Mouse (Mus musculus) kidney, embryonic 14.5 days (tissue): ENCODE results near the gene 1700102P08Rik. TPM values are rescaled to one million over a fixed set of nuclear protein-coding genes. Genes with fewer than 3 reads are reported as not detected.
A peak's percentile ranks its signal among the peaks of the same experiment; 100 is the strongest.

Experiments used
- ATAC-seq: fragments of 200-750 bp; cut with Nextera tagmentation; 2 replicates; pipeline ENCODE4 v1.8.0; 2017; ENCODE audit warnings: moderate number of reproducible peaks, mild to moderate bottlenecking, moderate TSS enrichment, moderate library complexity; ENCODE audit not compliant: low FRiP score, low TSS enrichment
- H3K27ac ChIP-seq: fragments of 300-500 bp; sonication (generic); 2 replicates; pipeline ENCODE4 v1.5.1; 2014; ENCODE audit warnings: low read depth, mild to moderate bottlenecking, low read length, moderate library complexity, mixed read lengths
- H3K27me3 ChIP-seq: fragments of 300-500 bp; sonication (generic); 2 replicates; pipeline ENCODE4 v1.6.1; 2014; ENCODE audit warnings: mild to moderate bottlenecking, low read length; ENCODE audit not compliant: control insufficient read depth, insufficient read depth
- H3K36me3 ChIP-seq: fragments of 300-500 bp; sonication (generic); 2 replicates; pipeline ENCODE4 v1.6.1; 2014; ENCODE audit warnings: low read length, mixed read lengths; ENCODE audit not compliant: control insufficient read depth, insufficient read depth
- H3K4me1 ChIP-seq: fragments of 300-500 bp; sonication (generic); 2 replicates; pipeline ENCODE4 v1.6.1; 2014; ENCODE audit warnings: low read length, mixed read lengths; ENCODE audit not compliant: control insufficient read depth, insufficient read depth
- H3K4me2 ChIP-seq: fragments of 300-500 bp; sonication (generic); replicated peaks from 2 replicates; pipeline ENCODE4 v1.6.1; 2014; ENCODE audit warnings: low read depth, mild to moderate bottlenecking, low read length
- H3K4me3 ChIP-seq: fragments of 300-500 bp; sonication (generic); 2 replicates; pipeline ENCODE4 v1.5.1; 2014; ENCODE audit warnings: mild to moderate bottlenecking, low read length
- H3K9ac ChIP-seq: fragments of 300-500 bp; sonication (generic); 2 replicates; pipeline ENCODE4 v1.6.1; 2014; ENCODE audit warnings: low read depth, mild to moderate bottlenecking, low read length, moderate library complexity
- H3K9me3 ChIP-seq: fragments of 300-500 bp; sonication (generic); 2 replicates; pipeline ENCODE4 v1.6.1; 2016; ENCODE audit warnings: low read length; ENCODE audit not compliant: control insufficient read depth
- WGBS: fragments of 180-500 bp; shearing (Covaris S2); extraction: QIAGEN DNeasy Blood & Tissue Kit; methylation state at CpG from one replicate; pipeline ENCODE4 v1.1.7; 2014; 5-methylcytosine and 5-hydroxymethylcytosine counted together
- polyA plus RNA-seq: library from polyadenylated mRNA; unstranded; fragments of >200 nt; fragmentation: Nextera tagmentation; extraction: Ambion mirVana; gene quantifications from 2 replicates; pipeline ENCODE4 v1.2.1, GENCODE M21; 2014

The 1700102P08Rik gene
- 0.36 and 0.79 TPM in 2 replicates for polyA plus RNA-seq

- Histone ChIP-seq H3K27me3 (no peaks in the 10 kb centered on the region), H3K36me3 (peaks cover 52% of the 10 kb centered on the region), H3K4me1 (no peaks in the 10 kb centered on the region), H3K9me3 (no peaks in the 10 kb centered on the region), H3K9ac (no peak within 1 kb of the TSS), H3K27ac (no peak within 1 kb of the TSS), H3K4me2 (no peak within 1 kb of the TSS), H3K4me3 (no peak within 1 kb of the TSS)
- 71% methylated on average over 18 of the region's 18 CpGs for WGBS
- peak; percentile 46; the same call in 1 of the 2 replicates for ATAC-seq
Measured at GRCm38 (mm10) chr9:108392676-108393075, at the start of gene 1700102P08Rik. TSS of gene 1700102P08Rik (plus strand) at chr9:108392805.

- H3K36me3 ChIP-seq = no peaks in the 10 kb centered on the region
Measured at GRCm38 (mm10) chr9:108343331-108343730, 49.3 kb upstream of the 1700102P08Rik start.

GRCm38 (mm10) chr9:108343835-108344234 lies 48.8 kb upstream of the 1700102P08Rik start:
- no peak overlapping the region for H3K4me2 ChIP-seq
- H3K4me1 ChIP-seq = peaks cover 20% of the 10 kb centered on the region
- no peak overlapping the region for H3K27ac ChIP-seq
- no peaks in the 10 kb centered on the region for H3K9me3 ChIP-seq
- H3K27me3 ChIP-seq = no peaks in the 10 kb centered on the region
- no peaks in the 10 kb centered on the region for H3K36me3 ChIP-seq
- H3K9ac ChIP-seq = no peak overlapping the region
- no peak for ATAC-seq
- H3K4me3 ChIP-seq = no peak overlapping the region
- 91% methylated on average over 1 of the region's 1 CpGs for WGBS

More at GRCm38 (mm10) chr9:108343331-108343730, 49.3 kb upstream of the 1700102P08Rik start:
- Histone ChIP-seq H3K4me1 (peaks cover 17% of the 10 kb centered on the region), H3K27ac (no peak overlapping the region), H3K27me3 (no peaks in the 10 kb centered on the region), H3K9ac (no peak overlapping the region), H3K9me3 (no peaks in the 10 kb centered on the region), H3K4me2 (no peak overlapping the region), H3K4me3 (no peak overlapping the region)
- WGBS = 76% methylated on average over 3 of the region's 3 CpGs
- no peak for ATAC-seq

- WGBS = 84% methylated on average over 4 of the region's 4 CpGs
- no peak overlapping the region for H3K4me2 ChIP-seq
- no peak for ATAC-seq
Measured at GRCm38 (mm10) chr9:108344471-108344870, 48.1 kb upstream of the 1700102P08Rik start.

DNA sequence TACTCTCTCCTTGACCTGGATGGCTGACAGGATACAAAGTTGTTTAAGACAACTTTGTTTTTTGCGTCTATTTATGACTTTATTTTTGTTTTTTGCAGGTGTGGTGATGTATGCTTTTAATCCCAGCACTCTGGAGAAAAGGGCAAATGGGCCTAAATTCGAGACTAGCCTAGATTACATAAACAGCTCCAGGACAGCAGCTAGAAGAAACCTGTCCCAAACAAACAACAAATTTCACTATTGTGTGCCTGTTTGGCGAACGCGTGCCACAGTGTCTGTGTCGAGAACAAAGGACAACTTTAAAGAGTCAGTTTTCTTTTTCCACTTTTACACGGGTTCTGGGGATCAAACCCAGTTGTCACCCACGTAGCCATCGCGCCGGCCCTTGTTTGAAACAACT lies 45.6 kb upstream of the 1700102P08Rik start:
- no peaks in the 10 kb centered on the region for H3K27me3 ChIP-seq
- 6% methylated on average over 11 of the region's 11 CpGs for WGBS
- H3K9ac ChIP-seq = peak overlapping the region; percentile 83

More at GRCm38 (mm10) chr9:108344471-108344870, 48.1 kb upstream of the 1700102P08Rik start:
- H3K9ac ChIP-seq = no peak overlapping the region
- no peak overlapping the region for H3K27ac ChIP-seq
- H3K4me3 ChIP-seq = no peak overlapping the region
- H3K36me3 ChIP-seq = no peaks in the 10 kb centered on the region
- H3K4me1 ChIP-seq = peaks cover 22% of the 10 kb centered on the region
- no peaks in the 10 kb centered on the region for H3K27me3 ChIP-seq
- no peaks in the 10 kb centered on the region for H3K9me3 ChIP-seq

DNA sequence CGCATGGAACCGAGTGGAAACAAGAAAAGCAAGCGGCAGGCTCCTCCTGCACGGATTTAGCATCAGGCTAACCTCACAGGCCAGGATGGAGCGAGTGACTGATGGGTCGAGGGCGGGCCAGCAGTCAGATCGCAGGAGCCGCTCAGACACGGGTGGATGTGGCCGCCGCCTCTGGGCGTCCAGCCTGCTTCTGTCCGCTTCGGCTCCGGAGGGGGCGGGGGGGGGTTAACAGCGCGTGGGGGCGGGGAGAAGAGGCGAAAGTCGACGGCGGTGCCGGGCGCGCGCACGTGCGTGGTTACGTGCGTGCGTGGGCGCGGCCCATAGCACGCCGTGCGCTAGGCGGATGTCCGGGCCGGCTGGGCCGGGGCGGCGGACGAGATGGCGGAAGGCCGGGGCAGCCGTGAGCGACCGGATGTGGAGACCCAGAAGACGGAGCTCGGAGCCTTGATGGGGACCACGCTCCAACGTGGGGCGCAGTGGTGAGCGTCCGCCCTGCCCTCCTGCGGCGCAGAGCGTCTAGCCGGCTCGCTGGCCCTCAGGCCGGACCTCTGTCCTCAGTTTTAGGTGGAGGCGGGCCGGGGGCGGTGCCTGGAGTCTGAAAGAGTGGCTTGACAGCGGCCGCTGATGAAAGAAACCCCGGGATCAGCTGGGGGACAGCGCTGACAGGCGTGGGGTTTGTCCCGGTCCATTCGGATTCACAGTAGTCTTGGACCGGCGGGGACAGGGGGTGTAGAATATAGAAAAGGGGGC lies 44.9 kb upstream of the 1700102P08Rik start, which contains the start of gene Usp4:
Gene Usp4, plus strand, starts transcription at position 314 of the 750 bp plus-strand sequence.
- Histone ChIP-seq H3K27me3 (no peaks in the 10 kb centered on the region), H3K27ac (peak within 1 kb of the TSS; percentile 99), H3K4me2 (peak within 1 kb of the TSS; percentile 84), H3K9ac (peak within 1 kb of the TSS; percentile 83), H3K36me3 (peaks cover 25% of the 10 kb centered on the region), H3K4me1 (peaks cover 7% of the 10 kb centered on the region; the same call in 1 of the 2 replicates), H3K9me3 (no peaks in the 10 kb centered on the region), H3K4me3 (peak within 1 kb of the TSS; percentile 92)
- WGBS = under 1% methylated on average over 56 of the region's 75 CpGs
- peak; percentile 97 for ATAC-seq

More for the DNA sequence above, 45.6 kb upstream of the 1700102P08Rik start:
- H3K4me2 ChIP-seq = peak overlapping the region; percentile 84
- peaks cover 18% of the 10 kb centered on the region for H3K36me3 ChIP-seq
- no peak for ATAC-seq
- peak overlapping the region; percentile 99 for H3K27ac ChIP-seq
- H3K4me1 ChIP-seq = peaks cover 7% of the 10 kb centered on the region; the same call in 1 of the 2 replicates
- H3K4me3 ChIP-seq = peak overlapping the region; percentile 92
- H3K9me3 ChIP-seq = no peaks in the 10 kb centered on the region

- no peak for ATAC-seq
Measured at GRCm38 (mm10) chr9:108348290-108348680, 44.3 kb upstream of the 1700102P08Rik start.

DNA sequence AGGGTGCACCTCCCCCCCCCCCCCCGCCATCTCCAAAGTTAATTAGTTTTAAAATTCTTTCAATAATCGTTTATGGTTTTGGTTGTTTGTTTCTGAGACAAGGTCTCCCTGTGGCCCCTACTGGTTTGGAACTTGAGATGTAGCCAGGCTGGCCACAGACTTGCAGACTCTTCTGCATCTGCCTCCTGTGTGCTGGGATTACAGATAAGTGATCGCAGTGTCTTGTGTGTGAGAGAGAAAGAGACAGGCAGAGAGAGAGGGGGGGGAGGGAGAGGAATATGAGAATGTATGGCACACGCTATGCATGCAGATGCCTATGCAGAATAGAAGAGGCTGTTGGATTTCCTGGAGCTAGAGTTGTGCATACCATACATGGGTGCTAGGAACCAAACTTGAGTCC lies 42.9 kb upstream of the 1700102P08Rik start:
- H3K4me1 ChIP-seq = peaks cover 7% of the 10 kb centered on the region; the same call in 1 of the 2 replicates
- no peak overlapping the region for H3K9ac ChIP-seq
- H3K4me3 ChIP-seq = no peak overlapping the region
- H3K27ac ChIP-seq = no peak overlapping the region
- no peak overlapping the region for H3K4me2 ChIP-seq
- no peaks in the 10 kb centered on the region for H3K27me3 ChIP-seq
- no peaks in the 10 kb centered on the region for H3K9me3 ChIP-seq
- H3K36me3 ChIP-seq = peaks cover 39% of the 10 kb centered on the region
- ATAC-seq = no peak
- WGBS = 92% methylated on average over 4 of the region's 4 CpGs

More at GRCm38 (mm10) chr9:108348290-108348680, 44.3 kb upstream of the 1700102P08Rik start:
- Histone ChIP-seq H3K36me3 (peaks cover 30% of the 10 kb centered on the region), H3K4me1 (peaks cover 7% of the 10 kb centered on the region; the same call in 1 of the 2 replicates), H3K4me2 (peak overlapping the region; percentile 84), H3K27me3 (no peaks in the 10 kb centered on the region), H3K4me3 (peak overlapping the region; percentile 92), H3K9ac (peak overlapping the region; percentile 83), H3K9me3 (no peaks in the 10 kb centered on the region), H3K27ac (peak overlapping the region; percentile 99; the same call in 1 of the 2 replicates)
- WGBS = 4% methylated on average over 14 of the region's 14 CpGs

DNA sequence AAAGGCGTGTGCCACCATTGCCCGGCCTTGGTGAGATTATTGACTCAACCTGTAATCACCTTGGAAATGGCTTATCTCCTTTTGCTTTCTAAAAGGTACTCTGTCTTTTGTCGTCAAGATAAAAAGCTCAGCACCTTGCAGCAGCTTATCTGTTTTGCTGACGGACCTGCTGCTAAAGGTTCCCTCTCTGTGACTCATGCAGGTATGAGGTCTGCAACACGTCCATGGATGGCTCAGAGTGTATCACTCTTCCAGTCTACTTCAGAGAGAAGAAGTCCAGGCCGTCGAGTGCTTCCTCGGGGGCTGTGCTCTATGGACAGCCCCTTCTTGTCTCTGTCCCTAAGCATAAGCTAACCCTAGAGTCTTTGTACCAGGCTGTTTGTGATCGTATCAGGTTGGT lies 14.4 kb upstream of the 1700102P08Rik start:
- Histone ChIP-seq H3K9me3 (no peaks in the 10 kb centered on the region), H3K27me3 (no peaks in the 10 kb centered on the region), H3K27ac (no peak overlapping the region), H3K4me2 (no peak overlapping the region), H3K36me3 (peaks cover 89% of the 10 kb centered on the region), H3K9ac (no peak overlapping the region), H3K4me3 (no peak overlapping the region), H3K4me1 (no peaks in the 10 kb centered on the region)
- 93% methylated on average over 9 of the region's 9 CpGs for WGBS
- ATAC-seq = no peak
